Mouse (Mus musculus) embryonic facial prominence, embryonic 13.5 days (tissue): ENCODE measurements around the gene Morc3. TPM values are rescaled to one million over a fixed set of nuclear protein-coding genes. Genes with fewer than 3 reads are reported as not detected.

Experiments used
- ATAC-seq: fragments of 200-750 bp; cut with Nextera tagmentation; 2 replicates; pipeline ENCODE4 v1.8.0; 2017; ENCODE audit warnings: low read depth; ENCODE audit not compliant: insufficient number of reproducible peaks, insufficient read depth, low FRiP score, low TSS enrichment
- H3K27ac ChIP-seq: fragments of 300-500 bp; sonication (generic); 2 replicates; pipeline ENCODE4 v1.5.1; 2015; ENCODE audit warnings: moderate library complexity, mild to moderate bottlenecking, inconsistent platforms
- H3K27me3 ChIP-seq: fragments of 300-500 bp; sonication (generic); 2 replicates; pipeline ENCODE4 v1.6.1; 2015; ENCODE audit warnings: mild to moderate bottlenecking, inconsistent platforms
- H3K36me3 ChIP-seq: fragments of 300-500 bp; sonication (generic); 2 replicates; pipeline ENCODE4 v1.6.1; 2015; ENCODE audit warnings: mild to moderate bottlenecking, inconsistent platforms
- H3K4me1 ChIP-seq: fragments of 300-500 bp; sonication (generic); 2 replicates; pipeline ENCODE4 v1.6.1; 2015; ENCODE audit warnings: inconsistent platforms
- H3K4me2 ChIP-seq: fragments of 300-500 bp; sonication (generic); 2 replicates; pipeline ENCODE4 v1.6.1; 2015; ENCODE audit warnings: moderate library complexity, mild to moderate bottlenecking, inconsistent platforms
- H3K4me3 ChIP-seq: fragments of 300-500 bp; sonication (generic); 2 replicates; pipeline ENCODE4 v1.5.1; 2015; ENCODE audit warnings: mild to moderate bottlenecking, inconsistent platforms
- H3K9ac ChIP-seq: fragments of 300-500 bp; sonication (generic); 2 replicates; pipeline ENCODE4 v1.6.1; 2015; ENCODE audit warnings: mild to moderate bottlenecking, inconsistent platforms
- H3K9me3 ChIP-seq: fragments of 300-500 bp; sonication (generic); 2 replicates; pipeline ENCODE4 v1.6.1; 2016; ENCODE audit warnings: inconsistent platforms
- WGBS: fragments of 180-500 bp; shearing (Covaris S2); methylation state at CpG from one replicate; pipeline ENCODE4 v1.1.7; 2015; ENCODE audit warnings: mixed read lengths; 5-methylcytosine and 5-hydroxymethylcytosine counted together
- polyA plus RNA-seq: library from polyadenylated mRNA; unstranded; fragments of >200 nt; fragmentation: Nextera tagmentation; extraction: Ambion mirVana; gene quantifications from 2 replicates; pipeline ENCODE4 v1.2.1, GENCODE M21; 2015

Morc3 gene
- polyA plus RNA-seq, 1 experiment from 2014 or later = 32.9 TPM

DNA sequence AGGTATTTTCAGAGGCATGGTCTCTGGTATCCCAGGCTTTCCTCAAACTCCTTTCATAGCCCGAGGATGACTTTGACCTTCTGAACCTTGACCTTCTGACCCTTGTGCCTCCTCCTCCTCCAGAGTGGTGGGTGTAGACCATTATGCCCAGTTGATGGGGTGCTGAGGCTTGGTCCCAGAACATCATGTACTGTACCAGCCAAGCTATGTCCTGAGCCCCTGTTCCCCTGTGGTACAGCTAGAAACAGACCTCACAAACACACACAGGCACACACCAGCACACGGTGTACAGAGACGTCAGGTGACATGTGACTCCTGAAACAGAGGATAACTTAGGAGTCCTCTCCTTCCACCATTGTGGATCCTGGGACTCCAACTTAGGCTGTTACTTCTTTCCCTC, 80.9 kb downstream of the Morc3 start:
- H3K27ac ChIP-seq = no peak overlapping the region
- 54% methylated on average over 3 of the region's 3 CpGs for WGBS

GRCm38 (mm10) chr16:93913881-93914576, 82.1 kb downstream of the Morc3 start:
- Histone ChIP-seq H3K27me3 (no peaks in the 10 kb centered on the region), H3K4me1 (0 out of 2 replicates have a peak, but pooled peaks cover 6% of the 10 kb centered on the region), H3K9me3 (no peaks in the 10 kb centered on the region), H3K27ac (no peak overlapping the region), H3K9ac (no peak overlapping the region), H3K36me3 (no peaks in the 10 kb centered on the region), H3K4me3 (no peak overlapping the region), H3K4me2 (no peak overlapping the region)
- ATAC-seq = no peak
- WGBS = 64% methylated on average over 10 of the region's 10 CpGs

More for the DNA sequence above, 80.9 kb downstream of the Morc3 start:
- no peaks in the 10 kb centered on the region for H3K27me3 ChIP-seq
- no peak for ATAC-seq
- H3K9ac ChIP-seq = no peak overlapping the region
- no peaks in the 10 kb centered on the region for H3K9me3 ChIP-seq
- H3K4me1 ChIP-seq = 0 out of 2 replicates have a peak, but pooled peaks cover under 1% of the 10 kb centered on the region
- no peaks in the 10 kb centered on the region for H3K36me3 ChIP-seq
- H3K4me3 ChIP-seq = no peak overlapping the region
- no peak overlapping the region for H3K4me2 ChIP-seq

GRCm38 (mm10) chr16:93915338-93915849, 83.5 kb downstream of the Morc3 start:
- H3K27me3 ChIP-seq = no peaks in the 10 kb centered on the region
- no peak overlapping the region for H3K27ac ChIP-seq
- 33% methylated on average over 10 of the region's 10 CpGs for WGBS
- H3K4me2 ChIP-seq = no peak overlapping the region
- H3K36me3 ChIP-seq = no peaks in the 10 kb centered on the region
- no peaks in the 10 kb centered on the region for H3K9me3 ChIP-seq
- no peak overlapping the region for H3K9ac ChIP-seq
- H3K4me3 ChIP-seq = no peak overlapping the region
- H3K4me1 ChIP-seq = 0 out of 2 replicates have a peak, but pooled peaks cover 6% of the 10 kb centered on the region
- no peak for ATAC-seq

GRCm38 (mm10) chr16:93917712-93918678, 86.1 kb downstream of the Morc3 start:
- H3K4me3 ChIP-seq = no peak overlapping the region
- 31% methylated on average over 22 of the region's 22 CpGs for WGBS
- H3K9me3 ChIP-seq = no peaks in the 10 kb centered on the region
- H3K9ac ChIP-seq = no peak overlapping the region
- H3K27me3 ChIP-seq = no peaks in the 10 kb centered on the region
- H3K36me3 ChIP-seq = no peaks in the 10 kb centered on the region
- peak overlapping the region; percentile 43 for H3K4me2 ChIP-seq
- H3K4me1 ChIP-seq = 0 out of 2 replicates have a peak, but pooled peaks cover 6% of the 10 kb centered on the region
- H3K27ac ChIP-seq = no peak overlapping the region
- ATAC-seq = no peak; the same call in 1 of the 2 replicates

- 62% methylated on average over 8 of the region's 8 CpGs for WGBS
- no peaks in the 10 kb centered on the region for H3K27me3 ChIP-seq
- H3K4me2 ChIP-seq = peak overlapping the region; percentile 43
- no peaks in the 10 kb centered on the region for H3K36me3 ChIP-seq
- no peak overlapping the region for H3K27ac ChIP-seq
- 0 out of 2 replicates have a peak, but pooled peaks cover 6% of the 10 kb centered on the region for H3K4me1 ChIP-seq
- ATAC-seq = no peak
- no peak overlapping the region for H3K4me3 ChIP-seq
- H3K9me3 ChIP-seq = no peaks in the 10 kb centered on the region
- H3K9ac ChIP-seq = no peak overlapping the region
Measured at GRCm38 (mm10) chr16:93918679-93919060, 86.7 kb downstream of the Morc3 start.

DNA sequence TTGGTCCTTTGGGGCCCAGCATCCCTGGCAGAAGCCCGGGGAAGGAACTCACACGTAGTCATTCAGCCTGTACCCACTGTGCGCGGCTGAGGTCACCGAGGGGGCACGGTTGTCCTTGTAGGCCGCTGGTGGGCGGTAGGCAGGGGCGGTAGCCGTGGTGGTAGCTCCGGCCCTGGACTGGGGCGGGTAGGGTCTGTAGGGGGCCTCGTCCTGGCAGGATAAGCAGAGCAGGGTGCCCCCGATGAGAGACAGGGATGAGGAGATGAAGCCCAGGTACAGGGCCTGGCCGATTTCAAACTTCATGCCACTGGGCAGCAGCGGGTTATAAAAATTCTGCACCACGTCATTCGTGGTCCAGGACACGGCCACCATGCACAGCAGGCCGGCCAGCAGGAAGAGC, 87.3 kb downstream of the Morc3 start:
- H3K4me3 ChIP-seq = no peak overlapping the region
- no peak overlapping the region for H3K4me2 ChIP-seq
- no peaks in the 10 kb centered on the region for H3K36me3 ChIP-seq
- H3K9ac ChIP-seq = no peak overlapping the region
- H3K27me3 ChIP-seq = no peaks in the 10 kb centered on the region
- WGBS = 81% methylated on average over 20 of the region's 20 CpGs
- H3K4me1 ChIP-seq = 0 out of 2 replicates have a peak, but pooled peaks cover 6% of the 10 kb centered on the region
- no peak for ATAC-seq
- no peaks in the 10 kb centered on the region for H3K9me3 ChIP-seq
- H3K27ac ChIP-seq = no peak overlapping the region

- Histone ChIP-seq H3K4me2 (no peak overlapping the region), H3K27me3 (no peaks in the 10 kb centered on the region), H3K27ac (no peak overlapping the region), H3K36me3 (no peaks in the 10 kb centered on the region), H3K9me3 (no peaks in the 10 kb centered on the region), H3K4me1 (0 out of 2 replicates have a peak, but pooled peaks cover 6% of the 10 kb centered on the region), H3K9ac (no peak overlapping the region), H3K4me3 (no peak overlapping the region)
- 60% methylated on average over 4 of the region's 4 CpGs for WGBS
- no peak for ATAC-seq
Measured at GRCm38 (mm10) chr16:93920673-93921072, 88.8 kb downstream of the Morc3 start.

DNA sequence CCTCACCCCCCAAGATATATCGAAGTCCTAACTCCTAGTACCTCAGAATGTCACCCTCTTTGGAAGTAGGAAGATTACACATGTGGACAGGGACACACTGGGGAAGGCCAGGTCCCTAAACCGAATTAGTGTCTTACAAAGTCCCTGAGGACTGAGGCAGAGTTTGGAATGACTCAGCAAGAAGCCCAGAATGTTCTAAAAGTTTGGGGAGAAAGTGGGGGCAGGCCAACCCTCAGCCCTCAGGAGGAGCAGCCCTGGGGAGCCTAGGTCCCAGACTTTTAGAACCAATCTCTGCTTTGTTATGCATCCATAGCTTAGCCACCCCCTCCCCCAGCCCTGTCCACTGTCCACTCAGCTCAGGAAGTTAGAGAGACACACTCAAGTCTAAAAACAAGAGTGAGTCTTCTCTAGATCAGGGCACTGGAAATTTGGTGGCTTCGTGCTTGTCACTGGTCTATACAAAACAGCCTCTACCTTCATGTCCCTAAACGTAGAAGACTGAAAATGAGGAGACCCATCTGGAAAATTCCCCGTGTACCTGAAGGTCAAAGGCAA, 91.0 kb downstream of the Morc3 start:
- Histone ChIP-seq H3K27ac (no peak overlapping the region), H3K27me3 (no peaks in the 10 kb centered on the region), H3K4me2 (no peak overlapping the region), H3K36me3 (no peaks in the 10 kb centered on the region), H3K9ac (no peak overlapping the region), H3K9me3 (no peaks in the 10 kb centered on the region), H3K4me1 (0 out of 2 replicates have a peak, but pooled peaks cover 5% of the 10 kb centered on the region), H3K4me3 (no peak overlapping the region)
- no peak for ATAC-seq
- 69% methylated on average over 5 of the region's 5 CpGs for WGBS

GRCm38 (mm10) chr16:93923788-93924187, 91.9 kb downstream of the Morc3 start:
- 69% methylated on average over 7 of the region's 7 CpGs for WGBS
- no peak overlapping the region for H3K4me2 ChIP-seq
- H3K27ac ChIP-seq = no peak overlapping the region
- no peak for ATAC-seq
- H3K4me3 ChIP-seq = no peak overlapping the region
- H3K27me3 ChIP-seq = no peaks in the 10 kb centered on the region
- no peak overlapping the region for H3K9ac ChIP-seq
- 0 out of 2 replicates have a peak, but pooled peaks cover under 1% of the 10 kb centered on the region for H3K4me1 ChIP-seq
- H3K9me3 ChIP-seq = no peaks in the 10 kb centered on the region
- no peaks in the 10 kb centered on the region for H3K36me3 ChIP-seq
